Comparison of ENCODE assay signal across 16 mouse cellular contexts in the genomic region with DNA sequence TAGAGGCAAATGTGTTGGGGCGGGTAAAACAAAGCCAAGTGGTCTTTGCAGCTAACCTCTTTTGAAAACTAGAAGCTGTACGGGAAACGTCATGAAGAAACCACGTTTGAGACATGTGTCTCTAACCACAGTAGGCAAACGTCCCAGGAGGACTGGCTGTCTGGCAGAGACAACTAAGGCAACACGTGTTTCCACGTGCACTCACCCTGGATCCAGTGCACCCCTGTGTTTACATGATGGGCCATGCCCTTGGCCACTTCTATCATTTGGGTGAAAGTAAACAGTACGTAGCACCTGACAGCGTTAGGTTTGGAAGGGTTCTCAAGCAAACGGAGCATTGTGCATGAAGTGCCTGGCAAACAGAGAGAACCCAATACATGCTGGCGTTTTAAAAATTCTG. TPM values are rescaled to one million over a fixed set of nuclear protein-coding genes. Genes with fewer than 3 reads are reported as not detected.
A peak's percentile ranks its signal among the peaks of the same experiment; 100 is the strongest.
DNase-seq lines count a peak whose midpoint lies in the region; ATAC-seq lines count a peak whose summit lies in the region.
"Had no signal": no experiment of that assay in that cellular context is flagged by ENCODE, and none has a peak within 500 bp of the region (broad histone marks: within the 10 kb centered on the region; RNA-seq: fewer than 3 reads in every experiment).

No protein-coding gene starts in this region.

- 40% methylated on average over 11 of the region's 11 CpGs for WGBS in intestine, embryonic 15.5 days

- peak; percentile 68 for DNase-seq in adrenal gland, postnatal 10 days
- no peak for DNase-seq in adrenal gland, adult 18-20 months (ENCODE audit: low spot score in 2 of 2)
- DNase-seq in lung, adult 18-20 months: peak; percentile 50 to 69
- DNase-seq in lung, postnatal 10 days: no peak
- peak; percentile 26 for DNase-seq in lung, postnatal 25 days (ENCODE audit: low spot score)
- DNase-seq in thymus, postnatal 25 days: peak; percentile 52
- DNase-seq in left cerebral cortex, adult 11 months (ENCODE audit: low spot score): no peak
- DNase-seq: cerebellum, adult 9-10 months; kidney, adult 18-20 months; kidney, postnatal 4 days had no signal

- H3K4me2 ChIP-seq in intestine, embryonic 15.5 days (replicated peaks): no peak overlapping the region
- H3K4me2 ChIP-seq: forebrain, embryonic 15.5 days; hindbrain, embryonic 12.5 days had no signal

- H3K4me1 ChIP-seq in intestine, embryonic 15.5 days (replicated peaks): no peaks in the 10 kb centered on the region

- H3K27ac ChIP-seq in intestine, embryonic 15.5 days: no peak overlapping the region
- H3K27ac ChIP-seq: forebrain, embryonic 15.5 days; heart, adult 2 months; hindbrain, embryonic 12.5 days had no signal

- H3K9ac ChIP-seq in intestine, embryonic 15.5 days: no peak overlapping the region
- H3K9ac ChIP-seq: forebrain, embryonic 15.5 days; hindbrain, embryonic 12.5 days had no signal

- no peak for ATAC-seq in intestine, embryonic 15.5 days
- ATAC-seq: forebrain, embryonic 15.5 days; midbrain, embryonic 16.5 days; Patski had no signal

- H3K4me3 ChIP-seq in intestine, embryonic 15.5 days (replicated peaks): no peak overlapping the region
- H3K4me3 ChIP-seq: forebrain, embryonic 15.5 days; heart, adult 2 months; hindbrain, embryonic 12.5 days had no signal

- no peaks in the 10 kb centered on the region for H3K36me3 ChIP-seq in intestine, embryonic 15.5 days
- H3K36me3 ChIP-seq: forebrain, embryonic 15.5 days; hindbrain, embryonic 12.5 days had no signal

- no peaks in the 10 kb centered on the region for H3K27me3 ChIP-seq in intestine, embryonic 15.5 days (replicated peaks)
- H3K27me3 ChIP-seq: forebrain, embryonic 15.5 days; Patski had no signal

- no peaks in the 10 kb centered on the region for H3K9me3 ChIP-seq in intestine, embryonic 15.5 days
- H3K9me3 ChIP-seq: forebrain, embryonic 15.5 days; hindbrain, embryonic 12.5 days had no signal

RNA-seq across cellular contexts. Expression of a gene that starts 2.9 kb away (rescaled TPM):
- 1 to 10 TPM; 3.6 to 4.3 TPM for total RNA-seq in adrenal gland, postnatal 10 days (2021)
- total RNA-seq in adrenal gland, adult 18-20 months (2021): 1 to 10 TPM; 2.5 to 3.1 TPM
- 6.5 and 7.5 TPM in 2 replicates for polyA plus RNA-seq in intestine, embryonic 15.5 days (2015; fragmentation: Nextera tagmentation; extraction: Ambion mirVana)

Comparison
In these comparisons a context has a peak if more than half of its experiments do, and no peak if none do; other contexts are left out.
1. DNase-seq: peak in adrenal gland, postnatal 10 days (single experiment), lung, adult 18-20 months (2 of 2), lung, postnatal 25 days (single experiment) and thymus, postnatal 25 days (single experiment); none in adrenal gland, adult 18-20 months (0 of 2), lung, postnatal 10 days (single experiment) and left cerebral cortex, adult 11 months (single experiment).